Mouse (Mus musculus): ENCODE measurements at regions not wholly inside any gene's neighbourhood (a gene's known extent, or its start where the extent isn't known, plus 50 kb on each side); places are given as distances from the start of the nearest gene placed in this dataset.

DNA sequence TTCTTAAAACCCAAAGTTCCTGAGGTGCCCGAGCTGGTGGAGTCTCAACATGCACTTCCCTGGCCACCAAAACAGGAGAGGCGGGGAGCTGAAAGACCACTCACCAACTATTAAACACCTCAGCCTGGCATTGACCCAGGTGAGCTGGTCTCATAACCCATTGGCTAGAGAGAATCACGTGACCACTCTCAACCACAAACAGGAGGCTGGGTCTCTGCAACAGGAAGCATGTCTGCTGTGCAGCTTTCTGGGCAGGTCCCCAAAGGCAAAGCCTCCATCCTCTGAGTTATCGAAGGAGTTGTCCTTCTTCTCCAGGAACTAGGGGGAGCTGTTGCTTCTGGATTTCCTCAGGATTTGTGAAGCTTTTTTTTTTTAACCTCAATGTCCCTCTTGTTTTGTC lies 242.5 kb downstream of the 3110018I06Rik start:
- H3K4me3 ChIP-seq = no peak overlapping the region
- H3K9me3 ChIP-seq = peaks cover 7% of the 10 kb centered on the region; the same call in 1 of the 2 replicates
- H3K36me3 ChIP-seq (replicated peaks) = no peaks in the 10 kb centered on the region
- no peak overlapping the region for H3K27ac ChIP-seq (replicated peaks)
- DNase-seq (ENCODE audit: low spot score) = no peak
- H3K4me1 ChIP-seq = no peaks in the 10 kb centered on the region
- 78% methylated on average over 4 of the region's 4 CpGs for WGBS
- H3K27me3 ChIP-seq (replicated peaks; ENCODE audit: low read depth, poor library complexity, severe bottlenecking) = no peaks in the 10 kb centered on the region; the same call in none of the 2 replicates

DNA sequence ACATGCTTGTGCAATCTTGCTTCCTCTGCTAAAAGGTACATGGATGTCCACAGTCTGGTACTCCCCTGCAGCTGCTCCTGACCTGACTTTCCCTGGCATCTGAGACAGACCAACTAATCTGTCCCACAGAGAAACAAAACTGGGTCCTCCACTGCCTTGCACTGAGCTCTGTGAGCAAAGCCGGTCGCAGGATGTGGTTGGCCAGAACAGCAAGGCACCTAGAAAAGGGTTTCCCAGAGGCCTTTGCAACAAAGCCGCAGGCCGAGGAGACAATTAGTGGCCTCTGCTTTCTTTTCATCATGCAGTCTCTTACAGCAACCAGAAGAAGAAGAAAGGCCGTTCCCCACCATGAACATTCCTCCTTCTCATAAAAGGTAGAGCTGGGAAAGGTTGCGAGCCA lies 246.1 kb downstream of the 3110018I06Rik start:
- no peaks in the 10 kb centered on the region; the same call in none of the 2 replicates for H3K27me3 ChIP-seq (replicated peaks; ENCODE audit: low read depth, poor library complexity, severe bottlenecking)
- no peaks in the 10 kb centered on the region for H3K36me3 ChIP-seq (replicated peaks)
- H3K27ac ChIP-seq (replicated peaks) = no peak overlapping the region
- no peaks in the 10 kb centered on the region for H3K4me1 ChIP-seq
- DNase-seq (ENCODE audit: low spot score) = no peak
- no peaks in the 10 kb centered on the region for H3K9me3 ChIP-seq
- 88% methylated on average over 6 of the region's 6 CpGs for WGBS
- no peak overlapping the region for H3K4me3 ChIP-seq

DNA sequence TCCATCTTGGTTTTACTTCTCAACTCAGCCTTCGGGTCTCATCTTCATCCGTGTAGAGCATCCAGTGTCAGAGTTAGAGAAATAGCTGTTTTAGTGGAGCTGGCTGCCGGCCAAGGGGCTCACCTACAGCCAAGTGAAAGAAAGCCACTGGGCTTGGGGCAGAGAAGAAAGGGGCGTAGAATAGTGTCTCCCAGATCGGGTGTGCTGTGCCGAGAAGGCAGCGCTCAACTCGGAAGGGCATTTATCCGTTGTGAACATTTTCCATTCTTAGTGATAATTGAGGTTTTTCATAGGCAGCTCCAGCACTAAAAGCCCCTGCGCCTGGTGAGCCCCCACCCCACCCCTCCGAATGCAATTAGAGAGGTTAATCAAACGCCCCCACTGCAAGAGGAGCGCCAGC lies 254.2 kb downstream of the 3110018I06Rik start:
- no peak overlapping the region for H3K4me3 ChIP-seq
- 81% methylated on average over 13 of the region's 13 CpGs for WGBS
- no peaks in the 10 kb centered on the region for H3K27me3 ChIP-seq (replicated peaks; ENCODE audit: low read depth, poor library complexity, severe bottlenecking)
- DNase-seq (ENCODE audit: low spot score) = no peak
- no peaks in the 10 kb centered on the region for H3K36me3 ChIP-seq (replicated peaks)
- peaks cover 11% of the 10 kb centered on the region for H3K4me1 ChIP-seq
- H3K9me3 ChIP-seq = no peaks in the 10 kb centered on the region
- no peak overlapping the region for H3K27ac ChIP-seq (replicated peaks)

DNA sequence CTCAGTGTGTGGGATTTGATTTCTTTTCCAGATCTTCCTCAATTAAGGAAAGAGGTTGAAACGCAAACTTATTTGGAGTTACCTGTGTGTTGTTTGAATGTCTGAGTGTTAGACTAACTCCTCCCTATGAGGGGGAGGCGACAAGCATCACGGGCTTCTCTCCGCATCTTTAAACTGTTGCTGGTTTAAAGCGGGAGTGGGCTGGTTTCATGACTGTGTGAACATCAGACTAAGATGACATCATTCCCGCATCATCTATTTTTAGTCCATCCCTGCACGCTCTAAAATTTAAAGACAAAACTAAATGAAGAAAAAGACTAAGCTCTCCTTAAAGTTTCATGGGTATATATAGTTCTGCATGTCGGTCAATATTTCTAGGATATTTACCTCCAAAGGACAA lies 256.4 kb downstream of the 3110018I06Rik start:
- H3K4me3 ChIP-seq = no peak overlapping the region
- no peaks in the 10 kb centered on the region for H3K9me3 ChIP-seq
- no peaks in the 10 kb centered on the region for H3K27me3 ChIP-seq (replicated peaks; ENCODE audit: low read depth, poor library complexity, severe bottlenecking)
- no peak overlapping the region for H3K27ac ChIP-seq (replicated peaks)
- H3K4me1 ChIP-seq = peaks cover 30% of the 10 kb centered on the region
- no peak for DNase-seq (ENCODE audit: low spot score)
- H3K36me3 ChIP-seq (replicated peaks) = no peaks in the 10 kb centered on the region
- 95% methylated on average over 8 of the region's 8 CpGs for WGBS

DNA sequence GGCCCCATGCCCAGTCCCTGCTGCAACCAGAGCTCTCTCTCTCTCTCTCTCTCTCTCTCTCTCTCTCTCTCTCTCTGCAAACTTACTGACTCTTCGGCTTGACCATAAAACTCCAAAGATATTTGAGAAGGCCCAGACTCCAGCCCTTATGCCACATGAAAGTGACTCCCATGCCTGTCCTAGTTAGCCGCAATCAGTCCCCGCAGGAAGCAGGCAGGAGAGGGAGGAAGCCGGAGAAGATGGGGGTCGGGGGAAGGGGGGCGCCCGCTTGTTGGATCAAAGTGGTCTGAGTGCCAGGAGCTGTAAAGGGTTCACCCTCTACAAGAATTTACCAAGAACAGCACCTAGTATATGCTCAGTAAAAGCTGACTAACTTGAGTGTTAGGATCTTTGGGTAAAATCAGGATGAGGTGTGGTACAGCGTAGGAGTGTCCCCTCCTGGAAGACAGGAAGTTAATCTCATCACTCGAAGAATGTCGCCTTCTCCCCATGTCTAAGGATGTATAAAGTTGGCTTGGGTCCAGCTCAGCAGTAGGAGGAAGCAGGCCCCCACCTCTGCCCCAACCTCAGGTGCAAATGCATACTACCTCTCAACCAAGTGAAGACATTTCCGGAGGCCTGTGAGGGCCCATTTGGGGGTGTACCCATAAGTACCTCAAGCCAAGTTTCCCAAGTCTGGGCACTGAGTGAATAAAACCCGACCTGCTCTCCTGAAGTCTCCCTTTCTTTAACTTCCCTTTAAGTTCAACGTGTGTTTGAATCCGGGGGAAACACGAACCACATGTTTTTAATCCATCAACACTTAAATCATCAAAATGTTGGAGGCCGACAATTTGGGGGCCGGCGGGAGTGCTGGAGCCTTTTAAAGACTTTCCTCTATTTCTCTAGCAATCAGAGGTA lies 254.7 kb downstream of the Bcl11b start:
- H3K4me1 ChIP-seq = peaks cover 46% of the 10 kb centered on the region
- H3K36me3 ChIP-seq (replicated peaks) = no peaks in the 10 kb centered on the region
- H3K4me3 ChIP-seq = no peak overlapping the region
- peak overlapping the region; percentile 65 for H3K27ac ChIP-seq (replicated peaks)
- H3K9me3 ChIP-seq = no peaks in the 10 kb centered on the region
- WGBS = 59% methylated on average over 18 of the region's 18 CpGs
- peak; percentile 61 for DNase-seq (ENCODE audit: low spot score)
- H3K27me3 ChIP-seq (replicated peaks; ENCODE audit: low read depth, poor library complexity, severe bottlenecking) = peaks cover 11% of the 10 kb centered on the region; the same call in 1 of the 2 replicates

DNA sequence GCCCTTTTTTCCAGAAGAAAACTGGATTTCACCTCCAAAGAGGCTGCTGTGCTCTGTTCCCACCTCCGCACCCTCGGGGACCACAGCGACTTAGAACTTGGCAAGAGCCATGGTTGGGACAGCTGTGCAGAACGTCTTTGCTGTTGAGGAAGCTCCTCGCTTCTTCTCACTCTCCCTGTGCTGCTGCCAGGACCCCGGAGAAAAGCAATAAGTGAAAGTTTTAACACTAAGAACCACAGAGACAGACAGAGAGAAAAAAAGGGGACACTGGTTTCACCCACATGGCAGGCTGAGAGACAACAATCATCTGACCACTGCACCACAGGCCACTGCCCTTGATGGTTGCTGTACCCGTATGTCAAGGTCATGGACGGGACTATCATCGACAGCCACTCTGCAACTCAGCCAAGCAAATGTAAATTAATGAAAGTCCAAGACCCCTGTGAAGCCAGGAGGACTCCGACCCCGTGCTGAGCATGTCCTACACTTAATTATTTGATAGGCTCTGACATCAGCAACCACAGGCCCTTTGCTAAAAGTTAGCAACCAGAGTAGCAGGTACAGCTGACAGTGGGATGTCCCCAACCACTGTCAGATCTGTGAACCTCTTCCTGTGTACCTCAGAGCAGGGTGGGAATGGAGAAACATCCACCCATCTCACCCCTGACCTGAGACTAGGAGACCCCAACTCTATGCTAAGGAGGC lies 253.9 kb downstream of the Bcl11b start:
- Histone ChIP-seq H3K36me3 (replicated peaks) (no peaks in the 10 kb centered on the region), H3K4me1 (peaks cover 54% of the 10 kb centered on the region), H3K27ac (replicated peaks) (peak overlapping the region; percentile 65), H3K4me3 (no peak overlapping the region), H3K9me3 (no peaks in the 10 kb centered on the region), H3K27me3 (replicated peaks; ENCODE audit: low read depth, poor library complexity, severe bottlenecking) (peaks cover 11% of the 10 kb centered on the region; the same call in 1 of the 2 replicates)
- 82% methylated on average over 11 of the region's 11 CpGs for WGBS
- DNase-seq (ENCODE audit: low spot score) = no peak

DNA sequence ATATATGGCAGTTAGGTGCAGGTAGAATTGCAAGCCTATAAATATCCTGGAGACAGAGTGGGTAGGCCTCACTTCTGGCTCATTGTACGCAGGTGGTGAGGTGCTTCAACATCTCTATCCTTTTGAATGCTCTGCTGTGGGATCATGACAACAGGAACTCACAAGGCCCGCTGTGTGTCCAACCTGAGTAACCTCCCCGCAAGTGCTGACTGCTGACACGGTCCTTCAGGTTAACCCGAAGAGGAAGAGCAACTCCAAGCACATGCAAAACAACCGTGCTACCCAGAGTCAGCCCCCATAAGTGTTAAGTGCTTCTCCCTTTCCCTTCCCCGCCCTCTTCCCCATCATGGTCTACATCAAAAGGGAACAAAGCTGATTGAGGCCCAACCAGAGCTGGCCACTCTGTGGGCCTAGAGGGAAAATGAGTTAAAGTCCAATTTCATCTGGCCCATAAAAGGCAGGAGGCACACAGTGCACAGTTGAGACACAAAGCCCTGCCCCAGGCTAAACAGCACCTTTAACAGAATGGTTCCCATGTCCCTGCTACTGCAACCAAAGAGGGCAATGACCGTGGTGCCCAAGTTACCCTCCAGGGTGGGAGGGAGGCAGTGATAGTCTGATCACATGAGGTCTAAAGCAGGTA lies 253.0 kb downstream of the Bcl11b start:
- H3K27me3 ChIP-seq (replicated peaks; ENCODE audit: low read depth, poor library complexity, severe bottlenecking) = peaks cover 11% of the 10 kb centered on the region; the same call in 1 of the 2 replicates
- H3K9me3 ChIP-seq = no peaks in the 10 kb centered on the region
- no peaks in the 10 kb centered on the region for H3K36me3 ChIP-seq (replicated peaks)
- no peak overlapping the region; the same call in 1 of the 2 replicates for H3K27ac ChIP-seq (replicated peaks)
- H3K4me3 ChIP-seq = no peak overlapping the region
- DNase-seq (ENCODE audit: low spot score) = no peak
- H3K4me1 ChIP-seq = peaks cover 59% of the 10 kb centered on the region
- 87% methylated on average over 8 of the region's 8 CpGs for WGBS

DNA sequence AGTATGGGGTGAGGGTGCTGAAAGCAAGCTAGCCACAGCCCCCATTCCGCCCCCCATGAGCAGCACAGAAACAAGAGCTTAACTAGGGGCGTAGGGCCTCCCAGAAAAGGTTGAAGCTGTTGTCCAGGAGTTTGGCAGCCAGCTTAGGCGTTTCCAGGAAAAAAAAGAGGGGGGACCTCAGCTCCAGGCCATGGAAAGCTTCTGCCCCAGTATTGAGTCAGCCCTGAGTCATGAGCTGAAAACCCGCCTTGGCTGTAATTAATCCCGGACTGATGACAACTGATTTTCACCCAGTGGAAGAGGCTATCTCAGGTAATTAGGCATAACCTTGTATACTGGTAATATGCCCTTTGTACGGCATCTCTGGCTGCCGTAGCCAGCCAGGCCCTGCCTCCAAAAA lies 251.3 kb downstream of the Bcl11b start:
- DNase-seq (ENCODE audit: low spot score) = no peak
- H3K36me3 ChIP-seq (replicated peaks) = no peaks in the 10 kb centered on the region
- H3K9me3 ChIP-seq = no peaks in the 10 kb centered on the region
- H3K27ac ChIP-seq (replicated peaks) = peak overlapping the region; percentile 78
- no peak overlapping the region for H3K4me3 ChIP-seq
- peaks cover 70% of the 10 kb centered on the region for H3K4me1 ChIP-seq
- H3K27me3 ChIP-seq (replicated peaks; ENCODE audit: low read depth, poor library complexity, severe bottlenecking) = peaks cover 11% of the 10 kb centered on the region; the same call in 1 of the 2 replicates
- WGBS = 61% methylated on average over 7 of the region's 7 CpGs

DNA sequence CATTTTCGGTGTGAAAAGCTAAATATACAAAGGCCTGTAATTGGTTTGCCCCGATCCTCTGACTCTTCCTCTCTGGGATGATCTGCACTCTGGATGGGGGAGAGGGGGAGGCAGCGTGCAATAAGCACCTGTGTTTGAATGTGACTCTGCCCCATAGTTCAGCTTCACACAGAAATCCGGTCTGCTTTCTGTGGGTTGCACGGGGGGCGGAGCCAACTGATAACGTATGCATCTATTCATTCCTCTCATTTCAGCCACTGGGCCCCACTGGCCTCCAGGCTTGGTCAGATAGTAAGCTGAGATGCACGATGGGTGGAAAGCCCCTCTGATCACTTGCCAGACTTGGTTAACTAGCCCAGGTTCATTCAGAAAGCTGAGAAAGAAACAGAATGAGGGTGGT lies 250.8 kb downstream of the Bcl11b start:
- no peak overlapping the region for H3K4me3 ChIP-seq
- no peaks in the 10 kb centered on the region for H3K9me3 ChIP-seq
- H3K4me1 ChIP-seq = peaks cover 75% of the 10 kb centered on the region
- H3K36me3 ChIP-seq (replicated peaks) = no peaks in the 10 kb centered on the region
- WGBS = 39% methylated on average over 8 of the region's 8 CpGs
- peak; percentile 59 for DNase-seq (ENCODE audit: low spot score)
- peaks cover 11% of the 10 kb centered on the region; the same call in 1 of the 2 replicates for H3K27me3 ChIP-seq (replicated peaks; ENCODE audit: low read depth, poor library complexity, severe bottlenecking)
- H3K27ac ChIP-seq (replicated peaks) = peak overlapping the region; percentile 78

DNA sequence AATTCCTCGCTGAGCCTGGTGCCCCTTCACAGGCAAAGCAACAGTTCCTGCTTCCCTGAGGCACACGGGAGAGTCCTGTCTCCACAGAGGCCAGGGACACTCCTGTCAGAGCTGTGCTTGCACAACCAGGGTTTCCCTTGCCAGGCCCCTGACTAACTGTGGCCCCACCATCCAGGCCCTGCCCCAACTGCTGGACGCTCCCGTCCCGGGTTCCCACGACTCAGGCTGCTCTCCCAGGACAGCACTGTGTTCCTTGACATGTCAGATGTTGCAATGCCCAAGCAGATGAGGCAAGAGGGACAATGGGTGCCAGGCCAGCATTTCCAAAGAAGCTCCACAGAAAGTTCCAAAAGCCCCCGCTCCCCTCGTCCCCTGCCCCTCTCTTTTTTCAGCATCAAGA lies 250.4 kb downstream of the Bcl11b start:
- H3K4me3 ChIP-seq = no peak overlapping the region
- DNase-seq (ENCODE audit: low spot score) = no peak
- H3K27ac ChIP-seq (replicated peaks) = peak overlapping the region; percentile 78
- peaks cover 11% of the 10 kb centered on the region; the same call in 1 of the 2 replicates for H3K27me3 ChIP-seq (replicated peaks; ENCODE audit: low read depth, poor library complexity, severe bottlenecking)
- H3K9me3 ChIP-seq = no peaks in the 10 kb centered on the region
- H3K36me3 ChIP-seq (replicated peaks) = no peaks in the 10 kb centered on the region
- peaks cover 78% of the 10 kb centered on the region for H3K4me1 ChIP-seq
- WGBS = 66% methylated on average over 8 of the region's 8 CpGs

DNA sequence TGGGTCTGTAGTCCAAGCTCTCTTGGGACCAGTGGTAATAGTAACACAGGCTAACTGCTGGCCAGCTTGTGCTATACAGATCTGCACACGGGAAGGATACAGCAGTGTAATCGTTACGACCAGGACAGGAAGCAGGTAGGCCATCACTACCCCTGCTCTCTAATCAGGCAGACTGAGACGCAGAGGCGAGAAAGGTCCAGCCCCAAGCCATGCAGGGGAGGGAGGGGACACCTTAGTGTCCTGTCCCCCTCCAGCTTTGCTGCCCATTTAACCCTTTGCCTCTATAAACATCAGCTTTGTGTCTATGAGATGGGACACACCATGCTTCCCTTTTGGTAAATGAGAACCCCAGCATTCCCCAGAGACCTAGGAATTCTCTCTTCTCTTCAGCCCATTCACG lies 249.9 kb downstream of the Bcl11b start:
- DNase-seq (ENCODE audit: low spot score) = no peak
- 53% methylated on average over 6 of the region's 6 CpGs for WGBS
- H3K27me3 ChIP-seq (replicated peaks; ENCODE audit: low read depth, poor library complexity, severe bottlenecking) = peaks cover 11% of the 10 kb centered on the region; the same call in 1 of the 2 replicates
- peak overlapping the region; percentile 78 for H3K27ac ChIP-seq (replicated peaks)
- H3K9me3 ChIP-seq = no peaks in the 10 kb centered on the region
- H3K4me3 ChIP-seq = no peak overlapping the region
- no peaks in the 10 kb centered on the region for H3K36me3 ChIP-seq (replicated peaks)
- peaks cover 78% of the 10 kb centered on the region for H3K4me1 ChIP-seq

DNA sequence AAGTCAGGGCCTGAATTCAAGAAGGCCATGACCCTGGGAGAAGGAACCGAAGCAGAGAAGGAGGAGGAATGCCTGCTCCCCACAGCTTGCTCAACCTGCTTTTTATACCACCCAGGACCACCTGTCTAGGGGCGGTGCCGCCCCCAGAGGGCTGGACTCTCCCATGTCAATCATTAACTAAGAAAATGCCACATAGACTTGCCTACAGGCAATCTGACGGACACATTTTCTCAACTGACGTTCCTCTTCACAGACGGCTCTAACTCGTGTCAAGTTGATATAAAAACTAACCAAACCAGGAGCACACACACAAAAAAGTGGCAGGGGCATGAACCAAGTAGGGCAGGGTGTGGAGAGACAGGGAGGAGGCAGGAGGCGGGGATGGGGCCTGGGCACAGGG lies 248.5 kb downstream of the Bcl11b start:
- 0 out of 2 replicates have a peak overlapping the region, but pooled peaks have one; percentile 48 for H3K27ac ChIP-seq (replicated peaks)
- H3K4me3 ChIP-seq = no peak overlapping the region
- H3K36me3 ChIP-seq (replicated peaks) = no peaks in the 10 kb centered on the region
- DNase-seq (ENCODE audit: low spot score) = no peak
- 87% methylated on average over 8 of the region's 8 CpGs for WGBS
- peaks cover 19% of the 10 kb centered on the region for H3K27me3 ChIP-seq (replicated peaks; ENCODE audit: low read depth, poor library complexity, severe bottlenecking)
- H3K4me1 ChIP-seq = peaks cover 75% of the 10 kb centered on the region
- no peaks in the 10 kb centered on the region for H3K9me3 ChIP-seq

Measured in embryonic facial prominence, embryonic 10.5 days (tissue).